Mouse (Mus musculus) urinary bladder, postnatal 25 days (tissue): ENCODE measurements around the gene Chmp1a.
"Not testable (repeated sequence)": the region's sequence is repeated elsewhere in the genome, so short reads cannot be mapped to it uniquely, and the experiment has no call there.

Experiments
- DNase-seq: peaks from one replicate; pipeline ENCODE4 v3.0.0; 2022; ENCODE audit warnings: low spot score

The Chmp1a gene

DNA sequence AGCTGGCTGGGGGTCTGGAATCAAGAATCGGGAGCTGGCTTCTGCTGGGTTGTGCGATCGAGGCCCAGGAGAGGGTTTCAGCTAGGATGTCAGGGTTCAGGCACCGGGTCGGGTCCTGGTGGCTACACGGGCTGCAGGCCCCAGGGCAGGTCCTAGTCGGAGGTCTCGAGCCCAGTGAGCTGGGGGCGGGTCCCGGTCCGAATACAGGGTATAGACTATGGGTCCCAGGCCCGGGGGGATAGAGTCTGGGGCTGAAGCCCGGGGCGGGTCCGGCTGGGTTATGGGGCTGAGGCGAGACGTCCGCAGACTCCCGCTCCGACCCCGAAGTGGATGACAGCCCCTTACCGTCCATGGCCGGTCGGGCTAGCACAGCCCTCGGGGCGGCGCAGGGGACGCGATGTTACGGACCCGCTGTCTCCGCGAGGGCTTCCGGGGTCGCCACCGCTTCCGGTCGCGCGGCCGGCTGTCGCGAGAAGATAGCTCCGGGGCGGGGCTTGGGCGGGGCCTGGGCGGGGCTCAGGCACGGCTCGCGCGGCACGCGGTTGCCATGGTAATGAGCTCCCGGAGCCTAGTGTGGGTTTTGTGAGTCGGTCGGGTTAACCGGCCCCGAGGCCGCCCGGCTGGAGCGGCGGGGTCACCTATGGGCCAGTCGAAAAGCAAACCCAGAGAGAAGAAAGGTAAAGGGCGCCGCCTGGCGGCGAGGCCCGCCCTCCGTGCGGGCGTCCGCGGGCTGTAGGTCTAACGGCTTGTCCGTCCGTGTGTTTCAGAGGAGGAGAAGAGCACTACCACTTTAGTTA, at the start of gene Chmp1a, which contains the start of gene Spata33:
Chmp1a (minus strand) TSS at position 443 of the 797 bp plus-strand sequence.
Spata33 (plus strand) TSS at position 512 of the 797 bp plus-strand sequence.
- DNase-seq, result peak; percentile 84

DNA sequence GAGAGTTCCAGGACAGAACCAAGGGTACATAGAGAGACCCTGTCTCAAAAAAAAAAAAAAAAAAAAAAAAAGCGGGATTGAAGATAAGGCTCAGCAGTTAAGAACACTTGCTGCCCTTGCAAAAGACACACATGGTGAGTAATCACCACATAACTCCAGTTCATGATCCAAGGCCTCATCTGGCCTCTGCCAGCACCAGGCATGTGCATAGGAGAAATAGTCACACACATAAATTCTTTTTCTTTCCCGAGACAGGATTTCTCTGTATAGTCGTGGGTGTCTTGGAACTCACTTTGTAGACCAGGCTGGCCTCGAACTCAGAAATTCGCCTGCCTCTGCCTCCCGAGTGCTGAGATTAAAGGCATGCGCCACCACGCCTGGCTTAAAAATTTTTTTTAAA, 45.0 kb upstream of the Chmp1a start:
- not testable (repeated sequence) for DNase-seq

DNA sequence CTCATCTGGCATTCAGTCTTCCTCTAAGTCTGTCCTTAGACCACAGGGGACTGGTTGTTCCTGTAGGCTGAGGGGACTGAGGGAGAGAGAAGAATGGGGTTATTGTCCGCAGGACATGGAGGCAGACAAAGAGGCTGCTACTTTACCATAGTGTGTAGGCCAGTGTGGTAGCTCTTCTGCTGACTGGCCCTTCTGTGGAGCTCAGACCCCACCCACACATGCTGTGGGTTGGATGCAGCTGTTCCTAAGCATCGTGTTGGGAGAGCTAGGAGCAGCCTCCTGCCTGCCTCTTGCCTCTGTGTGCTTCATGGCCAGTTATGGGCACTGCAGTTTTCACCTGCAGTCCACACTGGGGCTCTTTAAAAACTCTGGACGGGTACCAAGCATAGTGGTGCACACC, 44.6 kb upstream of the Chmp1a start:
- DNase-seq, result no peak

DNA sequence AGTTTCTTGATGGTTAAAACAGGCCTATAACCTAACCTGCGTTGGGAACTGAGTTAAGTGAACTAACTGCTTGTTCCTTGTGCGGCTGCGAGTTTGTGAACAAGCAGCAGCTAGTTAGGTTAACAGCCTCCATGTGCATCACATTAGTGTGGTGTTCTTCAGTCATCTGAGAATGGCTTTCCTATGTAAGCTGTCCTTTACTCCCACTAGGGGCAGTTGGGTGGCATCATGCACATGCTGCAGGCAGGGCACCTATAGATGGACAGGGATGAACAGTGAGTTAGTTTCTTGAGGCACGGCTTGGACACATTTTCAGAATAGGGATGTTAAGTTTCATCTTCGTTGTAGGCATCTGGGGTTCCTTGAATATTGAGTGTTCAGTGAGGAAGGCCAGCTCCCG, 42.6 kb upstream of the Chmp1a start:
- no peak for DNase-seq

DNA sequence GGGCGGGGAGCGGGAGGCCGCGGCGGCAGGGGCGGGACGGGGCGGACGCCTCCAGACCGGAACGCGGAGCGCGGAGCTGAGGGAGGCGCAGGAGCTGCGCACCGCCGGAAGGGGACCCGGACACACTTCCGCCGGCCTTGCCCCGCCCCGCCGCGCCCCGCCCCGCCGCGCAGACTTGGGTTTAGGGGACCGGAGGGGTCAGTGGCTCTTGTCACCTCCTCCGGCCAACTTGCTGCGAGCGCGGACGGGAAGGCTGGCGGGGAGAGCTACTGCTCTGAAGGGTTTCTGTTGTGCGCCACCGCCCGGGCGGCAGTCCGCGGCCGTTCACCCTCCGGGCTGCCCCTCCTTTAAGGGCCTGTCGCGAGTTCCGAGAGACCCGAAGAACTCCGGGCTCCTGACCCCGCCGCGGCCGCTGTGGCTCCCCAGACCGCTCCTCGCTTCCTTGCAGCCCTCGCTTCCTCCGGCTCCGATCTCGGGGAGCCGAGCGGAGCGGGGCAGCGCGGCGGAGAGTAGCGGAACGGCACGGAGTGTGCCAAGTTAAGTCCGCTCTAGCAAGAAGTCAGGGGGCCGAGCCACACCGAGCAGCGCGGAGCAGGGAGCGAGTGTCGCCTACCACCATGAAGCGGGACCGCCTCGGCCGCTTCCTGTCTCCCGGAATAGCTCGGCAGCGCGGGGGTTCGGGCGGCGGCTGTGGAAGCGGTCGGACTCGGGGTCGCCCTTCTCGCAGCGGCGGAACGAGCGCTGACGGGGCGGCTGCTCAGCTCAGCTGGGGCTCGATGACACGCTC, 41.7 kb upstream of the Chmp1a start, which contains the start of the genes Zfp276 and Vps9d1:
Zfp276 (plus strand) TSS at position 97 of the 787 bp plus-strand sequence.
Vps9d1 (minus strand) TSS at position 250 of the 787 bp plus-strand sequence.
- DNase-seq, result peak; percentile 84

DNA sequence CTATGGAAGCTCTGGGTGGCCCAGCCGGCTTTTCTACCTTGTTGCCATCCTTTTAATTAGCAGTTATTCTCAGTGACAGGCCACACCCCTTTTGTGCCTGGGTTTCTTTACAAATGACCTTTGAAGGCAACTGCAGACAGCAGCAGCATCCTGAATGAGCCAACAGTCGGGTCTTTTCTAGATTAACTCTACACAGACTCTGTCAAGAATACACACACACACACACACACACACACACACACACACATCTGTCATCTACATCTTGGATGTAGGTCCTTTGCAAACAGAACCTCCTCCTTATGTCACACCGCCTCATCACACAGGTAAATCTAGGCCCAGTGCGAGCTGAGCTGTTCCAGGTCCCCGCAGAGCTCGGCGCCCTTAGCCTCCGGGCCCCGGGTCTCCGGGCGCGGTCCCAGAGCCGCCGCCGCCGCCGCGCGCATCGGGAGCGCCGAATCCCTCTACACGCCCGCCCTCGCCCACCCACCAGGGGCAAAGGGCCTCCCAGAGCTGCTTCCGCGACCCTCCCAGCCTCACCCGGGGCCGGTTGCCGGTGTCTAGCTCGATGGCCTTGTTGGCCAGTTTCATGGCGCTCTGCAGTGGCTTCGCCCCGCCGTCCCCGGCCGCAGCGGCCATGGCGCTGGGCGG, 41.0 kb upstream of the Chmp1a start:
- no peak for DNase-seq

DNA sequence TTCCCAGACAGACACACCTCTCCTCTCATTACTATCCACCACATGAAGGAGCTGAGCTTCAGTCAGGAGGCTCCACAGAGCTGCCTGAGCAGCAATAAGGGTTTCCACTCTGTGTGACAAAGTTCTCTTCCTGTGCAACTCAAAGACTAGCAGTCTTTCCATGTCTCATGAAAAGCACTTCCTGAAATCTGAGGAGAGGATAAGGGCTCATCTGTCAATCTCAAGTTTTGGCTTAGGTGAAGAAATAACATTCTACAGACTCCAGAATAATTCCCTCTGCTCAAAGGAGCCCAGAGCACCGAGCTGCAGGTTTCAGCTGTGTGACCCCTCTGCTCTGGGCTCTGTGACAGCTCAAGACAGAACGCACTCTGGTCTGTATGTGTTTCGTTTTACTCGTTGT, 40.4 kb upstream of the Chmp1a start:
- no peak for DNase-seq

DNA sequence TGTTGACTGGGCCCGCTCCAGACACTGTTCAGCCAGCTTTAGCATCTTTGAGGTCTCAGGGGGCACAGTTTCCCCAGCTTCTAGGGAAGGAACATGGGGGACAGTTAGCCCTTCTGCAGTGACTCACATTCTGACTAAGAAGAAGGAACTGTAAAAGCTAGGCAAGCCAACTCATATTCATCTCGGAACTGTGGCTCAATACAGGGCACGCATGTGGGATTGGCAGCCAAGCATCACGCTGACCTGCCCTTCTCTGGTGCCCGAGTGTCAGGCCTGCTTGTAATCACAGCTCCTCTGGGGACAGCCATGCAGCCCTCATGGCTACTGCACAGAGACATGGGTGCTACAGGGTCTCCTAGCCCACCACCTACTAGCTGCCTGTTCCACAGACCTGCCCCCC, 38.4 kb upstream of the Chmp1a start:
- no peak for DNase-seq

DNA sequence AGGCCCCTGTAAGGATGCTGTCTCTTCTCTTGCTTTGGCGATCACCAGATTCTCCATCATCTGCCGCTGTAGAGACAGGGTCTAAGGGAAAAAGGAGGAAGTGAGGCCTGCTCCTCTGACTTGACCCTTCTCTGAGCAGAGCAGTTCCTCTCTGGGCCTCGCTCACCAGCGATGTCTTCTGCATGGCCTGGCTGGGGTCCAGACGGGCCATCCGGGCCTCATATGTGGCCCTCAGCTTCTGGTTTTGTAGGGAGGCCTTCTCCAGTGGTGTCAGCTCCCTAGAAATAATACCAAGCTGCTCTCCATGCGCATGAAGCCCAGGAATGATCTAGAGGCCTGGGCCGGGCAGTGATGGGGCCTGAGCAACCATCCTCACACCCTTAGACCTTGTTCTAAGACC, 36.0 kb upstream of the Chmp1a start:
- DNase-seq, result no peak

DNA sequence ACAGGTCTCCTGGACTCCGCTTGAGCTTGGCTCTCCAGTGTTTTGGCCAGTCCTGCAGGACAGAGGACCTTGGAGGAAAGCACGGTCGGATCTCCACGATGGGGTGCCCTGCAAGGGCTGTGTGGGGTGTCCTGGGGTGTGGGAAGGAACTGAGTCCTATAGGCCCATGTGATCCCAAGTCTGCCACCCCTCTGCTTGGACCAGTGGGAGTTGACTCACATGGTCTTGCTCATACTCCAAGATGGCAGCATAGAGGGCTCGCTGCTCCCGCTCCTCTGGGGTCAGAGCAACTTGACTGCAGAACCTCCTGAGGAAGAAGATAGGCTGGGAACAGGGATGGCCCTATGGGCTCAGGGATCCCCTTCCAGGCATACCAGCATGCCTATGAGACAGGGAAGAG, 35.2 kb upstream of the Chmp1a start:
- DNase-seq, result no peak

DNA sequence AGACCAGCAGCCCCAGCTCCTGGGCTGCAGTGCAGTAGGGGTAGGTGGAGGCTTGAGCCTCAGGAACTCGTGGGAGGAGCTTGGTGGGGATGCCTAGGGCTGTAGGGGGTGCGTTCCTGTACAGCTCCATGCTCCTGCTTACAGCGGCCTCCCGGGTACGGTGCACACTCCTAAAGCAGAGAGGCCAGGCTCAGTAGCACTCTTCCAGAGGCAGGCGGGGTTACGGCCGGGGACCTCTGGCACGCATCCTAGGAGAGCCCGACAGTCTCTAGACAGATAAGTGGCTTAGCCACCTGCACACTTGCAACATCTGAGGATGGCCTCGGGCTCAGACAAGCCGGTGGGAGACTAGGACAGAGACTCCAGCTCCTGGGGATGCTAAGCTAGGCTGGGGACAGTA, 33.0 kb upstream of the Chmp1a start:
- no peak for DNase-seq

DNA sequence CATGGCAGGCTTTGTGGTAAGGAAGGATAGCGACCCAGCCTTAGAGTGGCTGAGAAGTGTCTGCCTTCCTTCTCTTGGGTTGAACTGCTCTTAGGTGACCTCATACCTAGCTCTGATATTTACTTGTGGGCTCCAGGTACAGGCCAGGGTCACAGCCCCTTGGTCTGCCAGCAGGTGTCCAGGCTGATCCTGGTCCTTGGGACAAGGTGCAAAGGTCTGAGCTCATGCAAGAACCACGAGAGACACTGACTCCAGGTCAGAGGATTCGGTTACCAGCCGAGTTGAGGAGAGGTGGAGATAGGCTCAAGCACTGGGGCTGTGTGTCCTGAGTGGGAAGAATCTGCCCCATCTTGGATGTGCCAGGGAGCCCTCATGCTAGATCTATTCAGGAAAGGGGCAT, 31.8 kb upstream of the Chmp1a start:
- DNase-seq, result no peak

DNA sequence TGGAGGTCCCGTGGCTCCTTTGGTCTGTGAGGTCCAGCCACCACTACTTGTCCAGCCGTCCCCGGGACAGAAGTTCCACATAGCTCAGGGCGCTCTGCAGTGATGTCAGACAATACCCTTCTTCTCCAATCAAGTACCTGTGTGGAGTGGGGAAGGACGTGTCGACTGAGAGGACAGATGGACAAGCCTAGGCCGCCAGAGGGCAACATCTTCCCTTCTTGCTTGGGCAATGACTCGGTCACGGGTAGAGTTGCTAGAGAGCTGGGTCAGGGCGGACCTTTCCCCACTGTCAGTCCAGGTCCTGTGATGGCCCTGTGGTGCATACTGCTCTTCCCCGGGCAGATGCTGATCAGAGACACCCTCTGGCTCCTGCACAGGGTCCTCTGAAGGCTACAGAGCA, 30.5 kb upstream of the Chmp1a start:
- DNase-seq, result no peak

DNA sequence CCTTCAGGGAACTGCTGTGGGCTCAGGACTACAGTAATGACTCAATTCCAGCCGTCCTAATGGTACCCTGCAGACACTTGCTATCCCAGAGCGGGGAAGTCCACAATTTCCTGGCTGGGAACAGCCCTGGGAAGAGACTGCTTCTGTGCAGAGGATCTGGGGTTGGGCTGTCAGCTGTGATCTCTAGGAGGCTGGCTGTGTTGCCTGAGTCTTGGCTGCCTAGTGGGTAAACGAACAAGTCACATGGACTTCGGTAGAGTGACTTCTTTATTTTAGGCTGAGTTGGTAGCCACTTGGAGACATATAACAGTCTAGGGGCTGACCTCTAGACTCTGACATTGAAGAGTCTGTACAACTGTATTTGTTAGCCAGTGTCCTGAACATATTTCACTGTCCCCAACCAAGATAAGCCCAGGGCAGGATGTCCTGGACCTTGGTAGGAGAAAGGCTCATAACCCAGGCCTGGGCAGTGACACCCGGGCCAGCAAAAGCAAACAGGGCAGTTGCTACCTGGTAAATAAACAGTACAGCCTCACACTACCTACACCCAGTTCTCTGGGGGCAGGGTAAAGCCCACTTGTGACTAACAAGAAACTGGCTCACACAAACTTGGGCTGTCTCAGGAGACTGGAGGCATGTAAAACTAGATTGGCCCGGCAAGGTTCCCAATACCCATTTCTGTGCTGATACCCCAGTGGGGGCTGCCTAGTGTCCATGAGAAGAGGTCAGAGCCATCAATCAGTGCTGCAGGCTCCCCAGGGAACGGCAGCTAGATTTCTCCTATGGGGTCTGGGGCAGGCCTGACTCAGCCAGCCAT, 29.8 kb upstream of the Chmp1a start:
- no peak for DNase-seq

DNA sequence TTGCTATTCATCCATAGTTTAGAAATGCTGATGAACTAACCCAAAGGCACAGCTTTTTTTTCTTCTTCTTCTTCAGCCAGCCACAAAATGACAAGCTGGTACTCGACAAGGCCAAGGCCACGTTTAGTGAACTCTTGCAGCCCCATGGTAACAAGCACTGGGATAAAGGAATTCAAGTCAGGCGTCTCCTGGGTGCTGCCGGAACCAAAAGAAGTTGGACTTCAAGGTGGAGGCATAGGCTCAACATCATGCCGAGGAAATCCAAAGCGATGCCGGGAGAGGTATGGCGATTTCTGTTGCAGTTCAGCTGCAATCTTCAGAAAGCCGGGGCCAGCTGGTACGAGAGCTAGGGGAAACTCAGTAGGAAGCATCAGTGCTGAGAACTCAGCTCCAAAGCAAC, 26.8 kb upstream of the Chmp1a start:
- DNase-seq, result no peak

DNA sequence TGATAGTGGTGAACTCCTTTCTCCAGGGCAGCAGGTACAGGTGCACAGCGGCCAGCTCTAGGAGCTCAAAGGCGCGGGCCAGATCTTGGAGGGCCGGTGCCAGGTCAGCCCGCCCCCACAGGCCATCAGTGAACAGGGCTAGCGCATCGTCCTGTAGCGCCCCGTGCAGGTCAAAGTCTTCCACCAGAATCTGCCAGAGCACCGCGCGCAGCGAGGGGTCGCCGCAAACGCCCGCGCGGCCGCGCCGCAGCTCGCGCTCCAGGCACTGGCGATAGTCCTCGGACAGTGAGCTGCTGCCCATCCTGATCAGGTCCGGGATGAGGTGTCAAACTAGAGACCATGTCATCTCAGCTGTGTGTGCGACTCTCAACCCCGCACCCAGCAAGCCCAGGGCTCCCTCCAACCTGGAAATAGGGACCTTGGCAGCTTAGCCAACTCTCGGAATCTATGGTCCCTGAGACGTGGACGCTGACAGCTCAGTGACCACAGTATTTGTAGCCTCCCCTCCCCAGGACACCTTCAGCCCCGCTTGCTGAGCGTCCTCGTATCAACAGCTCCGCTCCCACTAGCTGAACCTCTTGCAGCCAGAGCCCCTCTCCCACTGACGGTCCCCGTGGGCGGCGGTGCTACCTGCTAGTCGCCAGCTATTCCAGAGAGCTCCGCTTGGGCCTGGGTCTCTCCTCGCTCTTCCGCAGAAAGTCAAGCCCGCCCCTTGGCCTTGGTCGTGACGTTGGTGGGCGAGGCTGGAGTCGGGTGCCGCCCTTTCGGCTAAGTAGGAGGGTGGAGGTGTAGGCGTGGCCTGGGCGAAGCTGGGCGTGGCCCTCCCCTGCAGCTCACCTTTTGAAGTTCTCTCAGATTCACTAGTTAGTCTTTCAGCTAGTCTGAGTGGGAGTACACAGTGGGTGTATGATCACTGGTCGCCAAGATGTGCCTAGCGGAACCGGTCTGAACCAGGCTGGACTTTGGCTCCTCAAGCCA, 23.2 kb upstream of the Chmp1a start, which contains the start of gene Spata2l:
Spata2l (minus strand) TSS at position 714 of the 978 bp plus-strand sequence.
- DNase-seq, result peak; percentile 80

DNA sequence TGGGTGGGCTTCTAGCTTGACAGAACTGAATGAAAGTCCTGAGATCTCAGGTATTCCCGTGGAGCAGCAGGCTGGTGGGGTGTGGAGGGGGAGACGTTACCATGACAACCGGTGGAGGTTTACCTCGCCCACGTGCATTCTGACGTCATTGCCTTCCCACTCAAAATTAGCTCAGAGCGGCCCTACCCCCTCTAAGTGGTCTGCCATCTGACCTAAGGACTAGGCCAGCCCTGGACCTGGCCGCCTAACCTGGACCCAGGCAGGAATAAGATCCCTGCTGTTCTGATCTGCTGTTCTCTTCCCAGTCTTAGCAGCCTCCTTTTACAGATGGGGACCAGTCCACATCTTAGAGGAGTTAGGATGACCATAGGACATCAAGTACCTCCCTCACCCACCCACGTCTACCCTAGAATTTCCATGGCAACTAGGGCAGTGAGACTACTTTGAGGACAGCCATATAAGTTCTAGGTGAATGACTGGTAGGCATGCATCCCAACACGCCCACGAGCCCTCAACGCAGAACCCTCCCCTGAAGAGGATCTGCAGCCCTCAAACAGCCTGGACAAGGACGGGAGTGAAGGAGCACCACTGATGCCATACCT, 22.5 kb upstream of the Chmp1a start:
- DNase-seq, result no peak

DNA sequence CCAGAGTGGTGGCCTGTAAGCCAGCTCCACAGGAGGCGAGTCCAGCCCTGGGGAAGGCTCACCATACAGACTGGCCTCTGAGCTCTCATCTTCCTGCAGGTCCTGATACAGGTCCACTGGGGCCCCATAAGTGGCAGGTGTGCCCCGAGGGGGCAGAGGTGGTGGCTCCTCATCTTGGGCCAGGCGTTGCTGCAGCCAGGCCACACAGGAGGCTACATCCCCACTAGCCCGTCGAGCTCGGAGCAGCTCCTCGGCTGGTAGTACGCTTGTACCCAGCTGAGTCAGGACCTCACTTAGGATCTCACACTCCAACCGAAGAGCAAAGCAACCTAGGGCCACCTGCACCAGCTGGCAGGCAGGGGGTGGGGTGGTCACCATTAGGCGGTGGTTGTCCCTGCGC, 21.2 kb upstream of the Chmp1a start:
- no peak for DNase-seq

DNA sequence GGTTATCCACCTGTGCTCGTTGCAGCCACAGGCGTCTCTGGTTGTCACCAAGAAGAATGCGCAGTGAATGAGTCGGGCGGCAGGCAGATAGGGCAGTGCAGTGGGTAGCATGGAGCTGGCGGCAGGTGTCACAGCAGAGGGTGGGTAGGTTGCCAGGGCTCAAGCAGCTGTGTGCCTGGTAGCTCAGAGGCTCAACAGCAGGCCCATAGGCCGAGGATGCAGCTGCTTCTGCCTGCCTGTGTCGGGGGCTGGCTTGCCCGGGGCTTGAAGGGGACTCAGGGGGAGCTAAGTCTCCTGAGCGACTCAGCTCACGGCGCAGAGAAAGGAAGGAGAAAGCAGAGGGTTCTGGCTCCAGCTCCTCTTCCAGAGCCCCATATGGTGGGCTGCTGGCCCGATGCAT, 20.7 kb upstream of the Chmp1a start:
- no peak for DNase-seq

DNA sequence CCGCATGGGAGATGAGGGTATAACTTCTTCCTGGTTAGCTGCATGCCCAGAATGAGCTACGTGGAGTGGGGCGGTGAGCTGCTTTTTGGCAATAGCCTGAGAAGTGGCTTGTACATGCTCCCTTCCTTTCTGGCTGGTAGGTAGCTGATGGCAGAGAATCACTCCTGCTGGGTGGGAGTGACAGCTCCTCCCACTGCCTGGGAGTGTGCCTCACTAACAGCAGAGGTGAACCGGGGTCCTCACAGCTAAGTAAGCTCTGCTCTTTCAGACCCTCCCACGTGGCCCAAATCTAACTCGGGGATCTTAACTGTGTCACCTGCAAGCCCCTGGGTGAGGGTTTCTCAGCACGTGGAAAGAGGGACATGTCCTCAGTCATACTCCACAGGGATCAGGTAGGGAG, 20.0 kb upstream of the Chmp1a start:
- no peak for DNase-seq
